Mouse (Mus musculus) limb, embryonic 11.5 days (tissue): ENCODE results near the gene Pik3r5. TPM values are rescaled to one million over a fixed set of nuclear protein-coding genes. Genes with fewer than 3 reads are reported as not detected.

Source experiments
- ATAC-seq: fragments of 200-750 bp; cut with Nextera tagmentation; 2 replicates; pipeline ENCODE4 v1.8.0; 2017; ENCODE audit warnings: low read depth; ENCODE audit not compliant: insufficient number of reproducible peaks, low FRiP score, low TSS enrichment
- DNase-seq: peaks from one replicate; pipeline ENCODE4 v3.0.0-alpha.2; 2015; ENCODE audit warnings: low spot score
- H3K27ac ChIP-seq: fragments of 300-500 bp; sonication (generic); replicated peaks from 2 replicates; pipeline ENCODE4 v1.5.1; 2014; ENCODE audit warnings: low read depth, mild to moderate bottlenecking, low read length
- H3K27me3 ChIP-seq: fragments of 300-500 bp; sonication (generic); 2 replicates; pipeline ENCODE4 v1.6.1; 2014; ENCODE audit warnings: mild to moderate bottlenecking, low read length, mixed read lengths; ENCODE audit not compliant: control insufficient read depth, insufficient read depth
- H3K36me3 ChIP-seq: fragments of 300-500 bp; sonication (generic); 2 replicates; pipeline ENCODE4 v1.6.1; 2014; ENCODE audit warnings: mild to moderate bottlenecking, low read length, moderate library complexity, mixed read lengths; ENCODE audit not compliant: control insufficient read depth, insufficient read depth
- H3K4me1 ChIP-seq: fragments of 300-500 bp; sonication (generic); 2 replicates; pipeline ENCODE4 v1.6.1; 2014; ENCODE audit warnings: low read length, mixed read lengths; ENCODE audit not compliant: control insufficient read depth, insufficient read depth
- H3K4me2 ChIP-seq: fragments of 300-500 bp; sonication (generic); 2 replicates; pipeline ENCODE4 v1.6.1; 2014; ENCODE audit warnings: low read depth, mild to moderate bottlenecking, moderate library complexity; ENCODE audit not compliant: severe bottlenecking
- H3K4me3 ChIP-seq: fragments of 300-500 bp; sonication (generic); 2 replicates; pipeline ENCODE4 v1.5.1; 2014; ENCODE audit warnings: low read depth, low read length
- H3K9ac ChIP-seq: fragments of 300-500 bp; sonication (generic); 2 replicates; pipeline ENCODE4 v1.6.1; 2014; ENCODE audit warnings: mild to moderate bottlenecking, low read length
- H3K9me3 ChIP-seq: fragments of 300-500 bp; sonication (generic); 2 replicates; pipeline ENCODE4 v1.6.1; 2016; ENCODE audit warnings: low read length; ENCODE audit not compliant: control insufficient read depth
- WGBS: fragments of 180-500 bp; shearing (Covaris S2); extraction: QIAGEN DNeasy Blood & Tissue Kit; methylation state at CpG from one replicate; pipeline ENCODE4 v1.1.7; 2014; 5-methylcytosine and 5-hydroxymethylcytosine counted together
- polyA plus RNA-seq: library from polyadenylated mRNA; unstranded; fragments of >200 nt; fragmentation: Nextera tagmentation; extraction: Ambion mirVana; gene quantifications from 2 replicates; pipeline ENCODE4 v1.2.1, GENCODE M21; 2014

Gene Pik3r5
- polyA plus RNA-seq, 1 experiment from 2014 or later = 1.2 TPM

DNA sequence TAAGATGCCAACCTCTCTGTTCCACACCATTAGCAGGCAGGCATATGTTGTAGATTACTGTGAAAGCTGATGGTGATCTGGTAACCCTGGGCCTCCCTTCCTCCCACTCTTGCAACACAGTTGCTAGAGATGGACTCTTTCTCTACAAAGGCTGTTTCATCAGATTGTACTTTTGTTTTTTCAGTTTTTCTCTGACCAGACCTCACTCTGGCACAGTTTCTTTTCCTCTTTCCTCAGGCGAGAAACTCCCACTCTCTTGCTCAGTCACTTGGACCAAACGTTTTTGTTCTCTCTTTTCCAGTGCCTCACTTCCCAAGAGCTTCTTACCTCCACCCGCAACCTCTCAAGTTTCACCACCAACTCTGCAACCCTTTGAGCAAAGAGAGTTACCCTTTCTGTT is 82.0 kb downstream of the Pik3r5 start:
- DNase-seq (no peak), ATAC-seq (no peak)
- Histone ChIP-seq H3K4me3 (no peak overlapping the region), H3K4me1 (no peaks in the 10 kb centered on the region), H3K9ac (no peak overlapping the region), H3K9me3 (no peaks in the 10 kb centered on the region), H3K4me2 (no peak overlapping the region), H3K27me3 (no peaks in the 10 kb centered on the region), H3K27ac (no peak overlapping the region), H3K36me3 (no peaks in the 10 kb centered on the region)
- 44% methylated on average over 3 of the region's 3 CpGs for WGBS

DNA sequence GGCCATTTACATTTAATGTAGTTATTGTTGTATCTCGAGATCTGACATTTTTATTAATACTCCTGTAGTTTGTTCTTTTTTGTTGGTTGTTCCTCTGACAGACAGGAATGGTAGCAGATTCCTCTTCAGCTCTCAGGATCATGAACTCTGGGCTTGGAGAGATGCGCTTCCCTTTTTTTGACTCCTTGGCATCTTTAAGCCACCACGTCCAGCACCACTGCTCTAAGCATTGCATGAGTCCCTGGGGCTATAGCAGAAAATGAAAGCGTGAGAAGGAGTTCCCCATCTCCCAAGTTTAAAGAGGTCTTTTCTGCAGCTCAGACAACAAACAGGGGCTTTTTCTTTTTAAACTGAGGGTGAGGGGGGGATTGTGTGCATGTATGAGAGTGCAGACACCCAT is 87.4 kb downstream of the Pik3r5 start:
- DNase-seq = no peak
- Histone ChIP-seq H3K27me3 (no peaks in the 10 kb centered on the region), H3K9me3 (no peaks in the 10 kb centered on the region), H3K4me1 (no peaks in the 10 kb centered on the region), H3K4me3 (no peak overlapping the region), H3K27ac (no peak overlapping the region), H3K36me3 (no peaks in the 10 kb centered on the region), H3K9ac (no peak overlapping the region), H3K4me2 (no peak overlapping the region)
- 86% methylated on average over 4 of the region's 4 CpGs for WGBS
- ATAC-seq = no peak

DNA sequence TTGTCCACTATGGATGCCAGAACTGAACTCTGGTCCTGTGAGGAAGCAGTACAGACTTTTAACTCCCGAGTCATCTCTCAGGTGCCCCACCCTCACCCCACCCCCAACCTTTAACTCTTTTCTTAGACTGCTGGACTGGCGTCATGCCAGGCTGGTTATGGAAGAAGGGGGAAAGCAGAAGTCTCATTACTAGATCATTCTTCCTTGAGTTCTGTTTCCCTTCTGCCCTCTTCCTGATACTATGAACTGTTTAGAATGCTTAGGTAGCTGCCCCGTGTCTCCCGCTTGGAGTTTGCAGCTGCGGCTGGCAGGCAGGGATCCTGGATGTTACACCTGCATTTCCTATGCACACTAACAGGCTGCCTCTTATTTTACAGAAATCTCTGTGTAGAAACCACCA is 87.9 kb downstream of the Pik3r5 start:
- H3K4me1 ChIP-seq = no peaks in the 10 kb centered on the region
- H3K9me3 ChIP-seq = no peaks in the 10 kb centered on the region
- H3K27me3 ChIP-seq = no peaks in the 10 kb centered on the region
- H3K36me3 ChIP-seq = no peaks in the 10 kb centered on the region
- H3K27ac ChIP-seq = no peak overlapping the region
- H3K4me2 ChIP-seq = no peak overlapping the region
- 91% methylated on average over 5 of the region's 5 CpGs for WGBS
- ATAC-seq = no peak
- H3K9ac ChIP-seq = no peak overlapping the region
- DNase-seq = no peak
- no peak overlapping the region for H3K4me3 ChIP-seq

DNA sequence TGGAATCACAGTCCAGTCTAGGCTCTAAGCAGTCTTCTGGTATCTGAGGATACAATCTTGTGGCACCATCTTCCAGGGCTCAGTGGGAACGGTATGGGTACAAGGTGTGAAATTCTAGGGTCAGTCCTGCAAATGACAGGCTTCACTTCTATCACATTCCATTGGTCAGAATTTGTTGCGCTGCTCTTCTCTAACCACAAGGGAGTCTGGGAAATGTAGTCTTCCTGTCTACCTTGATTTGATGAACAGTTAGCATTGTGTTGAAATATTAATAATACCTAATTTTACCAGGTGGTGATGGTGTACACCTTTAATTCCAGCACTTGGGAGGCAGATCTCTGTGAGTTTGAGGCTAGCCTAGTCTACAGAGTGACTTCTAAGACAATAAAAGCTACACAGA is 88.5 kb downstream of the Pik3r5 start:
- 81% methylated on average over 2 of the region's 2 CpGs for WGBS

DNA sequence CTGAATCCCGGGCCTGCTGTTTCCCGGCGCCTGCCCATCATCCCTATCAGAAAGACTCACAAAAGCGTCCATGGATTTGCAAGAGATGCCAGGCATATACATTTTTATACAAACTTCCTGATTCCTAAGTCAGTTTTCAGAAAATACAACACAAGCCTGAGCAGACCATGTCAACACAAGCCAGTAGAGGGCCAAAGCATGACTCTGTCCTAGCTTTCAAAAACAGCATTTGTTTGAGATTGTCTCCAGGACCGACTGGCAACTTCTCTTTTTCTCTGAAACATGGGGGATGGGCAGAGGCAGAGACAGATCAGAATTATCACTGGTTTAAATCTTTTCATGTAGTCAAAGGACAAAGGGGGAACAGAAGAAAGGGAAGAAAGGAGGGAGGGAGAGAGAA is 89.4 kb downstream of the Pik3r5 start:
- no peak overlapping the region for H3K4me2 ChIP-seq
- no peak overlapping the region for H3K9ac ChIP-seq
- H3K4me1 ChIP-seq = no peaks in the 10 kb centered on the region
- DNase-seq (no peak), ATAC-seq (no peak)
- no peaks in the 10 kb centered on the region for H3K27me3 ChIP-seq
- no peak overlapping the region for H3K4me3 ChIP-seq
- H3K9me3 ChIP-seq = no peaks in the 10 kb centered on the region
- no peak overlapping the region for H3K27ac ChIP-seq
- 89% methylated on average over 5 of the region's 5 CpGs for WGBS
- no peaks in the 10 kb centered on the region for H3K36me3 ChIP-seq

More for the DNA sequence above, 88.5 kb downstream of the Pik3r5 start:
- Histone ChIP-seq H3K36me3 (no peaks in the 10 kb centered on the region), H3K9me3 (no peaks in the 10 kb centered on the region), H3K9ac (no peak overlapping the region), H3K4me2 (no peak overlapping the region), H3K4me1 (no peaks in the 10 kb centered on the region), H3K4me3 (no peak overlapping the region), H3K27ac (no peak overlapping the region), H3K27me3 (no peaks in the 10 kb centered on the region)
- no peak for ATAC-seq
- no peak for DNase-seq

DNA sequence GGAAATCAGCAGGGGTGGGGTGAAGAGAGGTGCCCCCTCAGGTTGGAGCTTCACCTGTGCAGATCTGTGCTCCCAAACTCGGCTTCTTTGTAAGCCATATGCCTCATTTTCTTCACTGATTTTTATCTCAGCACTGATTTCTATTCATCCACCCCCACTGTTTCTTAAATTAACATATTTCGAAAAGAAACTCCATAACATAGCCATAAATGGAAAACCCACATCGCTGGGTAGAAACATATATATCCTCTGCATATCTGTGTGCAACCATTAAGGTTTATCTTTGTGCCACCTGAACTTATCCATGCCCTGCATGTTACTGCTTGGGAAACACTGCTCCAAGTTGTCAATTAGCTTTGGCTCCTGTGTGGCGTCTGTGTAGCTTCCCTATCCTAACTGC is 94.5 kb downstream of the Pik3r5 start:
- no peak overlapping the region for H3K4me3 ChIP-seq
- no peak overlapping the region for H3K27ac ChIP-seq
- H3K9me3 ChIP-seq = no peaks in the 10 kb centered on the region
- no peak overlapping the region for H3K4me2 ChIP-seq
- H3K4me1 ChIP-seq = no peaks in the 10 kb centered on the region
- no peaks in the 10 kb centered on the region for H3K36me3 ChIP-seq
- DNase-seq (no peak), ATAC-seq (no peak)
- H3K27me3 ChIP-seq = no peaks in the 10 kb centered on the region
- 81% methylated on average over 4 of the region's 4 CpGs for WGBS
- no peak overlapping the region for H3K9ac ChIP-seq

DNA sequence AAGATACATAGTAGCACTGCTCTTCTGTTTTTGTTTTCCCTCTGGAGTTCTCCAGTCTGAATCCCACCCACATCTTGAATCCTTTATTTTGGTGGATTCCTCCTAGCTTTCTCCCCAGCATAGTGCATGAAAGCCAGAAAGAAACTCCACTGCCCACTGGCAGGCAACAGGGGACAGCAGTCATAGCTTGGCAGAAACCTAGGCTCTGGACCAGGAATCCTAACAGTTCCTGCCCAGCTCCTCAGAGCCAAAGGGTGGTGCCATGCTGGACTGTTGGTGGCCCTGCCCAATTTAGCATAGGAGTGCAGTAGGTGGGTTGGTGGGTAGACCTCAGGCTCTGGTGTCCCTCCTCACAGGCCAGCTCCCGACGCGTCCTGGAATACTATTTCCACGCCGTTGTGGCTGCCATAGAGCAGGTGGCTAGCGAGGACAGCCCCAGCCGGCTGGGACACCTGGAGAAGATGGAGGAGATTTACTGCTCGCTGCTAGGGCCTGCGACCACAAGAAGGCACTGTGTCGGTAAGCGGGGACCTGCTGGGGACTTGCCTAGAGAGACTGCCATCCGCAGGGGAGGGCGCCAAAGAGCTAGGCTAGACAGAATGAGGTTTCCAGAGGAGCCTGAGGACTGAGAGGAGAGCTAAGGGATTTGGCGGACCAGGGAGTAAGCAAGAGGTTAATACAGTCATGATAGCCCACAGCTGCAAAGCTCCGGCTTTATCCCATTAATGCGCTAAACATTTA is 99.3 kb downstream of the Pik3r5 start:
- 21% methylated on average over 16 of the region's 16 CpGs for WGBS
- H3K9me3 ChIP-seq = no peaks in the 10 kb centered on the region
- no peak overlapping the region for H3K4me3 ChIP-seq
- H3K9ac ChIP-seq = no peak overlapping the region
- H3K4me1 ChIP-seq = no peaks in the 10 kb centered on the region
- DNase-seq (peak; percentile 60), ATAC-seq (no peak)
- no peaks in the 10 kb centered on the region for H3K27me3 ChIP-seq
- H3K27ac ChIP-seq = no peak overlapping the region
- H3K4me2 ChIP-seq = no peak overlapping the region
- H3K36me3 ChIP-seq = no peaks in the 10 kb centered on the region

DNA sequence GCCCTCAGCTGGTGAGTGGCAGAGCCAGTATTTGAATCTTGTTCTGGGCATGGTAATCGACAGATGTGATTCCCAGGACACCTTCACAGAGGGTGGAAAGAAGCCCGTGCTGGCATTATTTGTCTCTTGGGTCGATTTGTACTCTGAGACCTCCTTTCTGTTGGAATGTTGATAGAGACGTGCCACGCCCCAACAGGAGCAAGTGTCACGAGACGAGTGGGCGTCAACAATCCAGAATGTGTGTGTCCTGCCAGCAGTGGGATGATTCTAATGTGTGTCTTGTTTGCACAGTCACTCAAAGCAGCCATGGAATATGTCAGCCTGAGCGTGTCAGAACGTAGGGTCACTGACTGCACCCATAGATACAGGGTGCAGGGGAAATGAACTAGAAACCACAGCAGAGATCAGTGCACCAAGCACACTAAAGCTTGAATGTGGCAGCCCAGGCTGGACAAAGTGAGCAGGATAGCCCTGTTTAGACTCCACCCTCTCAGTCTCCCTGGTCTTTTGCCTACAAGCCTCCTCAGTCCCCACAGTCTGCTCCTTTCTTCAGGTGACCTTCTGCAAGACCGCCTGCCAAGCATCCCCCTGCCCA is 100.1 kb downstream of the Pik3r5 start:
- Histone ChIP-seq H3K4me1 (no peaks in the 10 kb centered on the region), H3K9me3 (no peaks in the 10 kb centered on the region), H3K4me2 (no peak overlapping the region), H3K9ac (no peak overlapping the region), H3K4me3 (no peak overlapping the region), H3K27ac (no peak overlapping the region), H3K27me3 (no peaks in the 10 kb centered on the region), H3K36me3 (no peaks in the 10 kb centered on the region)
- WGBS = 78% methylated on average over 11 of the region's 11 CpGs
- no peak for ATAC-seq
- no peak for DNase-seq

DNA sequence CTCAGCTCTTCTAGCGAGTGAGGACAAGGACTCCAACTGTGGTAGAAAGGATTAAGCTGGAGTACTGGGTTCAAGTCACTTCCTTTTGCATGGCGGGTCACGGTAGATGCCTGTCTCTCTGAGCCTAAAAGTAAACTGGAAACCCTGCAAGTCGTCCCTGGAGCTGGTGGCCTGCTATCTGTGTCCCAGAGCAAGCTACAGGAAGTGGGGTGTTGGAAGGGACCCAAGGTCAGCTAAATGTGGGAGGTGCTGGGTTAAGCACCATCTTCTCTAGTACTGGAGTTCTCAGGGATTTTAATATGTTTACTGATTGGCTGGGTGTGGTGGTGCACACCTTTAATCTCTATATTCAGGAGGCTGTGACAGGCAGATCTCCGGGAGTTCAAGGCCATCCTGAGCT is 100.9 kb downstream of the Pik3r5 start:
- Histone ChIP-seq H3K4me1 (no peaks in the 10 kb centered on the region), H3K36me3 (no peaks in the 10 kb centered on the region), H3K9ac (no peak overlapping the region), H3K27me3 (no peaks in the 10 kb centered on the region), H3K4me2 (no peak overlapping the region), H3K9me3 (no peaks in the 10 kb centered on the region), H3K27ac (no peak overlapping the region), H3K4me3 (no peak overlapping the region)
- 76% methylated on average over 5 of the region's 5 CpGs for WGBS
- no peak for ATAC-seq
- DNase-seq = no peak
